Mouse (Mus musculus): ENCODE measurements around the gene Smpd2.

DNA sequence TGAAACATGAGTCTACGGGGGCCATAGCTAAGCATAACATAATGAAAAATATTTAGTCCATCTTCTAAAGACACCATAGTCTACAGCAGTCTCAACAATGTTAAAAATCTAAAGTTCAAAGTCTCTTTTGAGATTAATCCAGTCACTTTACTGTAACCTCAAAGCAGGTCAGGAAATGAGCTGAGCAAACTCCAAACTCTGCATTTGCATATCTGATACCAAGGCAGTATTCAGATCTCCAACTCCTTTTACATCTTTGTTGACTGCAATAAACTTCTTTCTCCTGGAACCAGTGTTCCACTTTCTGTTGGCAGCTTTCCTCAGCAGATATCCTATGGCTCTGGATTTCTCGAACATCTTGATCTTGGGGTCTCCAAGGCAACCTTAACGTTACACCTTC is 19.5 kb downstream of the Smpd2 start:
- TF ChIP-seq POU5F1 (IDR thresholded peaks at IDR 0.05; ENCODE audit: borderline replicate concordance, low read length), result no peak
- TF ChIP-seq CTCF (conservative IDR thresholded peaks at IDR 0.05; ENCODE audit: low read length), result no peak
